Mouse (Mus musculus): ENCODE measurements at regions not wholly inside any gene's neighbourhood (a gene's known extent, or its start where the extent isn't known, plus 50 kb on each side); places are given as distances from the start of the nearest gene placed in this dataset.

DNA sequence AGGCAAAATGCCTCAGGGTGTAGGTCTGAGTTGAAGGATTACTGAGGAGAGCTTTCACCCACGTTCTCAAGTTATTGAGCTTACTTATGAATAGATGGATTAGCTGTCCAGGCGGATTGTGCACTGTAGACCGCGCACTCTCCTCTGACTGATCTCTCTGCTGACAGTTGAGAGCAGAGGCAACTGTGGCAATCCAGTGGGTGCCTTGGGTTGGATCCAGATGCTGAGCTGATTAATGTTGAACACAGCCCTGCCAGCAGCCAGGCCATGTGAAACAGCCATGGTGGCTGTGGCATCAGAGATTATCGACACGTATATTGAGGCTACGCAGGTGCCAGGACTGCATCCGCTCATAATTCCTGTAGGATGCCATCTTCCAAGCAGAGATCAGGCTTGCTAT lies 53.6 kb downstream of the Gm10320 start:
- TF ChIP-seq CTCF (IDR thresholded peaks at IDR 0.05; ENCODE audit: control insufficient read depth, insufficient read depth, insufficient replicate concordance, low read depth, low read length) (no peak), POLR2A (IDR thresholded peaks at IDR 0.05; ENCODE audit: control insufficient read depth, low read depth, low read length) (no peak)
